Mouse (Mus musculus): Measurements from ENCODE around the gene Fbxo39. TPM values are rescaled to one million over a fixed set of nuclear protein-coding genes. Genes with fewer than 3 reads are reported as not detected.

The Fbxo39 gene
- polyA plus RNA-seq, 1 experiment from 2014 or later, result not detected

DNA sequence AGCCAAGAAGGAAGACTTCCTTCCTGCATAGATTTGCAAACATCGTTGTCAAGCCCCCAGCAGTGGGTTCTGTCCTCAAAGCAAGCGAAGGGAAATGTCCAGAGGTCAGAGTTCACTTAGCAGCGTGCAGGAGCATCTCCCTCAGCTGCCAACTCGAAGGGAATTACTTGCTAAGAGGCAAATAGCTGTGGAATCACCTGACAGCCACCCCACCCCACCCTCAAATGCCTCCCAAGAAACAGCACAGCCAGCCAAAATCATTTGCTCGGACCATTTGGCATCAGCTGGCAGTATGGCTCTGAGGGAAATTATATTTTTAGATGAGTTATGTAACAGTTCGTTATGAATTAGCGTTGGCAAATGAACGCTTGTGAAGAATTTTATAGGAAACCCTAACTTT is 34.8 kb downstream of the Fbxo39 start:
- Histone ChIP-seq H3K4me3 (replicated peaks) (no peak overlapping the region), H3K27ac (replicated peaks) (no peak overlapping the region), H3K4me2 (no peak overlapping the region), H3K36me3 (no peaks in the 10 kb centered on the region), H3K27me3 (replicated peaks) (no peaks in the 10 kb centered on the region), H3K4me1 (no peaks in the 10 kb centered on the region), H3K9ac (replicated peaks) (no peak overlapping the region), H3K9me3 (replicated peaks) (no peaks in the 10 kb centered on the region)
- ATAC-seq (ENCODE audit: low FRiP score), result no peak
- WGBS, result 57% methylated on average over 8 of the region's 8 CpGs

DNA sequence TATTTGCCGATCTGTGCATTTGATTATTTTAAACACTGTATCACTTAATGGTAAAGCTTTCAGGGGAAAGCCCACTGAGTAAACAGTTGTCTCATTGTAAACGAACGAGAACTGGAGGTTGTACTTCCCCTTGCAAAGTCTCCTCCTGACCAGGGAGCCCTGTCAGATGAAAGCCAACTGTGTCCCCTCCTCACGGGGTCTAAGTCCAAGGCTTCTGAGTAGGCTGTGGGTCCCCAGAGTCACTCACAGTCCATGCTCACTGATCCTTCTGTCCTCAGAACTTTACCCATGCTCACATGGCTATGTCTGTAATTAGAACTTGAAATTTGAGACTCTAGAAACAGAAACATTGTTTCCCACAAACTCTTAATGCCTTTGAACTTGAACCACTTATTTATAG is 35.4 kb downstream of the Fbxo39 start:
- H3K36me3 ChIP-seq, result no peaks in the 10 kb centered on the region
- WGBS, result 81% methylated on average over 4 of the region's 4 CpGs
- no peak overlapping the region for H3K27ac ChIP-seq (replicated peaks)
- no peak for ATAC-seq (ENCODE audit: low FRiP score)
- H3K4me3 ChIP-seq (replicated peaks), result no peak overlapping the region
- no peaks in the 10 kb centered on the region for H3K4me1 ChIP-seq
- H3K4me2 ChIP-seq, result no peak overlapping the region
- H3K27me3 ChIP-seq (replicated peaks), result no peaks in the 10 kb centered on the region
- no peak overlapping the region for H3K9ac ChIP-seq (replicated peaks)
- H3K9me3 ChIP-seq (replicated peaks), result no peaks in the 10 kb centered on the region

DNA sequence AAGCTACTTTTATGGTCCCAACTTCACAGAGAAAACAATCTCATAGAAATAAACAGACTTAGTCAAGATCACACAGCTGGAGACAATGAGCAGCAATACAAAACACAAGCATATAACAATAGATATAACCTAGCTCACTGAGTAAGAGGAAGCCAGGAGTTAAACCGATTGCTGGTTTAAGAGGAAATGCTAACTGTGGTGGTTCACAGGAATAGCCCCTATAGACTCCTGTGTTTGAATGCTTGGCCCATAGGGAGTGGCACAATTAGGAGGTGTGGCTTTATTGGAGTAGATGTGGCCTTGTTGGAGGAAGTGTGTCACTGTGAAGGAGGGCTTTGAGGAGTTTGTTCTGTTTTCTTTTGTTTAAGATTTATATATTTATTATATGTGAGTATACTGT is 38.0 kb downstream of the Fbxo39 start:
- 34% methylated on average over 1 of the region's 1 CpGs for WGBS
- Histone ChIP-seq H3K4me2 (no peak overlapping the region), H3K4me3 (replicated peaks) (no peak overlapping the region), H3K27ac (replicated peaks) (no peak overlapping the region), H3K4me1 (no peaks in the 10 kb centered on the region), H3K9me3 (replicated peaks) (no peaks in the 10 kb centered on the region), H3K9ac (replicated peaks) (no peak overlapping the region), H3K27me3 (replicated peaks) (no peaks in the 10 kb centered on the region), H3K36me3 (no peaks in the 10 kb centered on the region)
- ATAC-seq (ENCODE audit: low FRiP score), result no peak

DNA sequence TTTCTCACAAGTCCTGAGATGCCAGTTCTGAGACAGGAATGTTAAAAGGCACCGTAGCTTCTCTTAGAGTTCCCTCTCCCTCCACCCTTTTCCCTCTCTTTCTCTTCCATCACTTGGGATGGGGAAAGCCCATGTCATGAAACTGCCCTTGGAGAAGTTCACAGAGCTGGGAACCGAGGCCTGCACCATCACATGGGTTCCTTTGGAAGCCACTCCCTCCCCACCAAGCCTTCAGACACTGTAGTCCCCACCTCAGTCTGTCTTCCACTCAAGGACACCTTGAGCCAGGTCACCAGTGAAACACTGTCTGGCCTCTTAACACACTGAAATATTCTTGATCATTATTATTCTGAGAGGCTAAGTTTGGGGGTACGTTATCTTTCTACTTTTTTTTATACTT is 38.9 kb downstream of the Fbxo39 start:
- ATAC-seq (ENCODE audit: low FRiP score), result no peak
- Histone ChIP-seq H3K4me1 (no peaks in the 10 kb centered on the region), H3K4me2 (no peak overlapping the region), H3K27ac (replicated peaks) (no peak overlapping the region), H3K27me3 (replicated peaks) (no peaks in the 10 kb centered on the region), H3K4me3 (replicated peaks) (no peak overlapping the region), H3K9me3 (replicated peaks) (no peaks in the 10 kb centered on the region), H3K36me3 (no peaks in the 10 kb centered on the region), H3K9ac (replicated peaks) (no peak overlapping the region)
- 84% methylated on average over 3 of the region's 3 CpGs for WGBS

DNA sequence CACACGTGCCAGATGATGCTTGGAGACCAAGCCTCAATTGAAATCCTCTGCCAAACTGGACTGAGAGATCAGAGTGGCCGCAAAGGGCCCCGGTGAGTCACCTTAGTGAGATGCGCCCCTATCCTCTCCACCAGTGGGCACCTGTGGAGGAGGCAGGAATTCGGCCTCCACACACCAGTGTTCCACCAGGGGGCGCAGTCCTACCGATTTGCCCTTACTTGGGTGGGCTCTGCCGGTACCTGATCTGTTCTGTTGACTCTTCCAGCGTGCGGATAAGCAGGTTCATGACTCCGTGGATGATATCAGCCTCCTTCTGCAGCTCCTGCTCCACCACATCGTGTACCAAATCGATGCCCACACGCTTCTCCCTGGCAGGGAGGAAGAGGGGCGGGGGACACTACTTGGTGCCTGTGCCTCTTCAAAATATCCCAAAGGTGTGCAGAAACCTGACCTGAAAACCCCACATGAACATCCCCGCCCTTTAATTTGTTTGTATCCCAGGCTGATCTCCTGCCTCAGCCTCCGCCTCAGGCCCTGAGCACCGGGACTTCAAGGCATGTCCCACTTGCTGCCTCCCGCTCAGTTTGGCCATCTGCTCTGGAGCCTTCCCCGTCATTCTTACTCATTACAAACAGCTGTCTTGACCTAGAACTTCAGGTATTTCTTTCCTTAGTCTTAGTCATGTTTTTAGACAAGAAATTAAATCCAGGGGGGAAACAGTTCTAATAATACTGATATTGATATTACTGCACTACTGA is 40.9 kb downstream of the Fbxo39 start:
- 29% methylated on average over 20 of the region's 20 CpGs for WGBS
- no peaks in the 10 kb centered on the region for H3K4me1 ChIP-seq
- H3K4me2 ChIP-seq, result peak overlapping the region; percentile 30
- no peaks in the 10 kb centered on the region for H3K9me3 ChIP-seq (replicated peaks)
- no peak overlapping the region for H3K9ac ChIP-seq (replicated peaks)
- H3K4me3 ChIP-seq (replicated peaks), result no peak overlapping the region
- no peaks in the 10 kb centered on the region for H3K27me3 ChIP-seq (replicated peaks)
- H3K27ac ChIP-seq (replicated peaks), result no peak overlapping the region
- no peaks in the 10 kb centered on the region for H3K36me3 ChIP-seq
- ATAC-seq (ENCODE audit: low FRiP score), result no peak

DNA sequence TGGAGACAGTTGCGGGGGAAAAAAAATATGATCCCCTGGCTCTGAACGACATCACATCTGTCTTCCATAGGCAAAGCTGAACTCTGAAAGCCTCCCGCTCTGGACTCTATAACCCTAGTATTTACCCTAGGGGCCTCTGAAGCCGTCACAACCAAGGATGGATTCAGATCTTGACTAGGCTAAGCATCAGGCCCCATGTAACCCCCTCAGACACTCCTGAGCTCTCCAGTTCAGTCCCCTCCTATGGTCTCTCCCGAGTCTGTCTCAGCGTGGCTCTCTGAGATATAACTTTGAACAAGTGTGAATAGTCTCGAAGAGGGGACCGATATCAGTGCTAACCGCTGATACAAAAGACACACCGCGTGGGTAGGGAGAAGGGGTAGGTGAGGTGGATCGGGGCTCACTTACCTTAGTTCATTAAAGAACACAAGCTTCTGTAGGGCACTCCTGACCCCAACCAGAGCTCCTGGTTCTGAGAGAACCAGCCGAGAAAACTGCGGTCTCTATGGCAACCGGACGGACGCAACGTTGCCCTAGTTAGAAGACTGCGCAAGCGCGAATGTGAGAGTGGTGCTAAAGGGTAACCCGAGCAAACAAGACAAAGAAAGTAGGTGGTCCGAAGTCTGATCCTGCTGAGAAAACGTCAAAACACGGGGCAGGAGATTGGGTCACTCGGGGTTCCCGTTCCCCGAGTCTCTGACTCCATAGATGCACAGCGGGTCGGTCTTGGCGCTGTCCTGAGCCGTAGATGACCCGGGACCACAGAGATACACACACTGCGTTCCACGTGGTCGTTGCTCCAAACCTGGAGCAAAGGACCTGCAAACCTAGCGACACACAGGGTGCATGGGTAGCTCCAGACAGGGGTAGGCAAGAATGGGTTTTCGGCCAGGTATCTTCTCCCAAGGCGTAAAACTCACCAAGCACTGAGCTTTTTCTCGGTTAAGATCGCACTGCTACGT is 47.4 kb downstream of the Fbxo39 start:
- Histone ChIP-seq H3K27ac (replicated peaks) (peak overlapping the region; percentile 56), H3K9me3 (replicated peaks) (no peaks in the 10 kb centered on the region), H3K4me2 (peak overlapping the region; percentile 93), H3K36me3 (no peaks in the 10 kb centered on the region), H3K4me1 (peaks cover 11% of the 10 kb centered on the region), H3K4me3 (replicated peaks) (peak overlapping the region; percentile 50), H3K9ac (replicated peaks) (peak overlapping the region; percentile 47), H3K27me3 (replicated peaks) (no peaks in the 10 kb centered on the region)
- peak; percentile 92 for ATAC-seq (ENCODE audit: low FRiP score)
- WGBS, result 7% methylated on average over 42 of the region's 42 CpGs

DNA sequence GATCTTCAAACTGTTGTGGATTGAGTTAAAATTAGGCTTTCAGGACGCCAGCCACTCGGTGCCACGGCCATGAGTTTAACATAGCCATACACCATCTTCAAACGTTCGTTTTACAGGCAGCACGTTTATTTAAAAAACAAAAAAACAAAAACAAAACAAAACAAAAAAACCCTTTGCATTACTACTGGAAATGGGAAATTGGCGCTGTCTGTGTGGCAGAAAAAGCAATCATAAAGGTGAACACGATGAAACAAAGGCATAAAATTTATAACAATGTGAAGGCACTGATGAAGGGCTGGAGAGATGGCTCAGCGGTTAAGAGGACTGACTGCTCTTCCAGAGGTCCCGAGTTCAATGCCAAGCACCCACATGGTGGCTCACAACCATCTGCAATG is 48.1 kb downstream of the Fbxo39 start, which contains the start of gene Tekt1:
TSS of gene Tekt1 (minus strand) at position 96 of the 395 bp plus-strand sequence.
- peak within 1 kb of the TSS; percentile 50 for H3K4me3 ChIP-seq (replicated peaks)
- peak within 1 kb of the TSS; percentile 47 for H3K9ac ChIP-seq (replicated peaks)
- H3K4me1 ChIP-seq, result peaks cover 11% of the 10 kb centered on the region
- H3K27me3 ChIP-seq (replicated peaks), result no peaks in the 10 kb centered on the region
- 25% methylated on average over 10 of the region's 10 CpGs for WGBS
- no peaks in the 10 kb centered on the region for H3K9me3 ChIP-seq (replicated peaks)
- ATAC-seq (ENCODE audit: low FRiP score), result no peak
- peak within 1 kb of the TSS; percentile 93 for H3K4me2 ChIP-seq
- H3K27ac ChIP-seq (replicated peaks), result peak within 1 kb of the TSS; percentile 56
- H3K36me3 ChIP-seq, result no peaks in the 10 kb centered on the region

DNA sequence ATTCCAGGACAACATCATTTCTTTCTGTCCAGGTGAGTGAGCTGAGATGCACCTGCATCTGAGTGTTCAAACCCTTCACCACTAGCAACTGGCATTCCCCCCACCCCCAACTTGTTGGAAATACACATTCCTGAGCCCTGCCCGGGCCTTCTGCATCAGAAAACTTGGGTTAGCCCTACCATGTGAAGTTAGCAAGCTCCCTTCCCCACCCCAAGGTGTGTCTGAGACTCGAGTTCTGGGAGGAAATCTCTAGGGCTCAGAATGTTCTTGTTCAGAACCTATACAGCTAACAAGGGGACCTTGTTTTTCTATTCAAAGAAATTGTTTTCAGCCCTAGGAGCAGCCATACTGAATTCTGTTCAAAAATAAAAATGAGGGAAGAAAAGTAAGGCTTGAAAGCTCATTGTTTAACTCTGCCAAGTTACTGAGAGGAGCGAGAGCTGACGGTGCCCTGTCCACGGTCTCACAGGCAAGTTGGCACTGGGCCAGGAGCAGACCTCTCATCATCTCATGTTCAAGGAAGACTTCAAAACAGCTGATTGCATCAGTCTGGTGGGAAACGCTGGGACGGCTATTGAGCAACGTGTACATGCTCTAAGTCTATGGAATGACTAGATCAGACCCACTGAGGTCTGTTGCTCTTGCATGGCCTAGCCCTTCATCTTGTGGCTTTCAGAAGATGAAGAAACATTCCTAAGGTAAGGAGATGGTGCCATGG is 49.4 kb downstream of the Fbxo39 start:
- 83% methylated on average over 8 of the region's 8 CpGs for WGBS
- Histone ChIP-seq H3K27me3 (replicated peaks) (no peaks in the 10 kb centered on the region), H3K27ac (replicated peaks) (no peak overlapping the region), H3K4me3 (replicated peaks) (no peak overlapping the region), H3K4me1 (peaks cover 17% of the 10 kb centered on the region), H3K4me2 (no peak overlapping the region), H3K36me3 (no peaks in the 10 kb centered on the region), H3K9ac (replicated peaks) (no peak overlapping the region), H3K9me3 (replicated peaks) (no peaks in the 10 kb centered on the region)
- ATAC-seq (ENCODE audit: low FRiP score), result no peak

DNA sequence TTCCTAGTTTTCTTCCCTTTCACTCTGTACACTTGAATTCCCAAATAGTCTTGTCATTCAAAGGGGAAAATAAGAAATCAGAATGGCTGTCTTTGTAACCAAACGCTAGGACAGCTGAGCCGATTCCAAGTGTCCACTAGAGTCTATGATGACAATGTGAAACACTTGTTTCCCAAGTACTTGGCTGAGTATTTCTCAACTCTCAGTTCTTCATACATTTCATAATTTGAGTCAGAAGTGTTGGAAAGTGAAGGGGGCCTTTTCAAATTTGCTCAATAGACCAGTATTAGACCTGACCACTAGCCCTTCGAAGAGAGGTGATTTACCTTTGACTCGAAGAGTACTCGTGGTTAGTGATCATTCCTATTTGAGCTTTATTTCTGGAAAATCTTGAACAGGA is 50.3 kb downstream of the Fbxo39 start:
- Histone ChIP-seq H3K4me3 (replicated peaks) (no peak overlapping the region), H3K9me3 (replicated peaks) (no peaks in the 10 kb centered on the region), H3K4me1 (peaks cover 17% of the 10 kb centered on the region), H3K9ac (replicated peaks) (no peak overlapping the region), H3K27me3 (replicated peaks) (no peaks in the 10 kb centered on the region), H3K27ac (replicated peaks) (no peak overlapping the region), H3K4me2 (no peak overlapping the region), H3K36me3 (no peaks in the 10 kb centered on the region)
- no peak for ATAC-seq (ENCODE audit: low FRiP score)
- 97% methylated on average over 5 of the region's 5 CpGs for WGBS

DNA sequence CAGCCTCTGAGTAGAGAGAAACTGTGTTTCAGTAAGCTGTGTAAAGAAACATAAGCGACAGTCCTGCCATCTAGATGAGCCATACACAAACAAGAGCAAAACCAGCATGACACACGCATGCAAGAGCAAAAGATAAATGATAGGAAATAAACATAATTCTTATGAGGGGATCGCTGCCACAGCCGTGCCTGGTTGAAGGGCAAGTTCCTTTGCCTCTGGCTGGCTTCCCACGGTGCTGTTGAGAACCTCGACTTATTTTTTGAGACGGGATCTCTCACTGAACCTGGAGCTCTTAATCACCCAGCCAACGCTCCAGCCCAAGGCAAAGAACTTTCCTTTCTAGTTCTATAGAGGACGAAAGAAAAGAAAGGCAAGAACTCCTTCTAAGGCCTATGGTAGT is 51.9 kb downstream of the Fbxo39 start:
- Histone ChIP-seq H3K27ac (replicated peaks) (no peak overlapping the region), H3K9ac (replicated peaks) (no peak overlapping the region), H3K9me3 (replicated peaks) (no peaks in the 10 kb centered on the region), H3K4me1 (peaks cover 16% of the 10 kb centered on the region), H3K4me2 (no peak overlapping the region), H3K36me3 (no peaks in the 10 kb centered on the region), H3K4me3 (replicated peaks) (no peak overlapping the region), H3K27me3 (replicated peaks) (no peaks in the 10 kb centered on the region)
- ATAC-seq (ENCODE audit: low FRiP score), result no peak
- WGBS, result 82% methylated on average over 9 of the region's 9 CpGs

DNA sequence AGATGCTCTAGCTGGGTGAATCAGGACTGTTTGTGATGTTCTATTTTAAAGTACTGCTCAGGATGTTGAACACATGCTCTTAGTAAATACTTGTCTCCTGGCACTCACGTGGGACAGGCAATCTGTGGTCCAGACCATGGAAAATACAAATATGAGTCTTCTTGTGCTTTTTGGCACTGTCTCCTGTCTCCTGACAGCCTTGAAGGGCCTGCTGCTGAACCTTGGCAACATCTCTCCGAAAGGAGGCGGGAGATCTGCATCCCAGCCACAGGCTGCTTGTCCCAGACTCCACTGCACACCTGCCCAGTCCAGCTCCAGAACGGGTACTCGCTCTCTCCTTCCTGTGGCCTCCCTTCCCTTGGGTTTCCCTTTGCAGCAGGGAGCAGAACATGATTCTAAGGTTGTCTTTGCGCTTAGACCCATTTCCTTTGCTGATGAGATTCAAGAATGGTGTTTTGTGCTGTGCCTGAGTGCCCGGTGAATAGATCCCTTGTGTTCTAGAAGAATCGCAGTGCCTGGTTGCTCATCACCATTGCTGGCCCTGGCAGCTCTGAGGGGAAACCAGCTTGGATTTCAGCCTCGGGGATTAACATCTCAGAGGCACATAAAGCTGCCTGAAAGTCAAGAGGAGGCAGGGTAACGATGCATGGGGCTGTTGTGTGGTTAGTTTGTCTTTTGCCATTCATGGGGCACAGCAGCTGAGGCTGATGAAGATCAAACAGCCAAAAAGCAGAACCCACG is 53.9 kb downstream of the Fbxo39 start:
- Histone ChIP-seq H3K4me1 (peaks cover 6% of the 10 kb centered on the region), H3K36me3 (no peaks in the 10 kb centered on the region), H3K27me3 (replicated peaks) (no peaks in the 10 kb centered on the region), H3K9ac (replicated peaks) (no peak overlapping the region), H3K4me3 (replicated peaks) (no peak overlapping the region), H3K4me2 (no peak overlapping the region), H3K9me3 (replicated peaks) (no peaks in the 10 kb centered on the region), H3K27ac (replicated peaks) (no peak overlapping the region)
- WGBS, result 54% methylated on average over 11 of the region's 11 CpGs
- no peak for ATAC-seq (ENCODE audit: low FRiP score)

Data from neural tube, embryonic 15.5 days (tissue).